Mouse (Mus musculus) cerebellum, adult 11 months (tissue): ENCODE measurements around the gene Naxd.
"Not testable (repeated sequence)": the region's sequence is repeated elsewhere in the genome, so short reads cannot be mapped to it uniquely, and the experiment has no call there.

ENCODE experiments used
- DNase-seq: peaks from one replicate; pipeline ENCODE4 v3.0.0; 2022

Gene Naxd

DNA sequence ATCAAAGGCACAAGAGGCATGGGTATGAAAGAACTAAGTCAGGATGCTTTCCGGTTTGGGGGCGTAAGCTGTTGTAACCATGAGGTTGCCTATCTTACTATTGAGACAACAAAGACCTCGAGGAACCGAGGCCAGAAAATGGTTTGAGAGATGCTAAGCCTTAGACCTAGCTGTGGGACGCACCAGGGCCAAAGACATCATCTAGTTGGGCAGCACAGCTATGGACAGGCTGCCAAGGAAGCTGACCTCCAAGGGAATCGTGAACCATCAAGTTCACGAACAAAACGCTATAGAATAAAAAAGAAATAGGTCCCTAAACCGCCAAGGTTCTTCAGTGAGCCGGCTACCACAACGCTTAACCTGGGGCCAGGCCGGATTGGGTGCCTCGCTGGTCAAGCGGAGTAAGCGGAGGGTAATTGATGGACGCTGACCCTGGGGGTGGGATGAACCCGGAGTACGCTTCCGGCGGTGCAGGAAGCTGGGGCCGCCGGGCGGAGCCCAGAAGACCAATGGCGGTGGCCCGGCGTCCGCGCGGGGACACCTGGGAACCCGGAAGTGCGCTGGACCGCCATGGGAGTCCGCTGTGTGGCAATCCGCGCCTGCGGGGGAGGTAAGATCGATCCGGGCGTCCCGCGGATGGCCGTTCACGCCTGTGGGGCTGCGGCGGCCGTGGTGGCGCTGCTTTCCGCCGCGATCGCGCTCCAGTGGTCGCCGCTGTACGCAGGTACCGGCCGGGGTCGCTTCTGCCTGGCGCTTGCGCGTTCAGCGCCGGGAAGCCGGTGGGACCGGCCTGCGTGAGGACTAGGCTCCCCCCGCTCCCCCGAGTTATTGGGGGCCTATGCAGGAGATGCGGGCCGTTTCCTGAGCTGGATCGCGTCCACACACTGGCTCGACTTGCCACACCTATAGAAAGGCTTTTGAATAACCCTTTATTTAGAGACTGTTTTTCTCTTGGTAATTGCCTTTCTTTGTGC is at the start of gene Naxd:
TSS of gene Naxd (plus strand) at position 490 of the 974 bp plus-strand sequence.
- peak; percentile 87 for DNase-seq

GRCm38 (mm10) chr8:11447910-11448570 is 49.3 kb upstream of the Naxd start:
- no peak for DNase-seq

DNA sequence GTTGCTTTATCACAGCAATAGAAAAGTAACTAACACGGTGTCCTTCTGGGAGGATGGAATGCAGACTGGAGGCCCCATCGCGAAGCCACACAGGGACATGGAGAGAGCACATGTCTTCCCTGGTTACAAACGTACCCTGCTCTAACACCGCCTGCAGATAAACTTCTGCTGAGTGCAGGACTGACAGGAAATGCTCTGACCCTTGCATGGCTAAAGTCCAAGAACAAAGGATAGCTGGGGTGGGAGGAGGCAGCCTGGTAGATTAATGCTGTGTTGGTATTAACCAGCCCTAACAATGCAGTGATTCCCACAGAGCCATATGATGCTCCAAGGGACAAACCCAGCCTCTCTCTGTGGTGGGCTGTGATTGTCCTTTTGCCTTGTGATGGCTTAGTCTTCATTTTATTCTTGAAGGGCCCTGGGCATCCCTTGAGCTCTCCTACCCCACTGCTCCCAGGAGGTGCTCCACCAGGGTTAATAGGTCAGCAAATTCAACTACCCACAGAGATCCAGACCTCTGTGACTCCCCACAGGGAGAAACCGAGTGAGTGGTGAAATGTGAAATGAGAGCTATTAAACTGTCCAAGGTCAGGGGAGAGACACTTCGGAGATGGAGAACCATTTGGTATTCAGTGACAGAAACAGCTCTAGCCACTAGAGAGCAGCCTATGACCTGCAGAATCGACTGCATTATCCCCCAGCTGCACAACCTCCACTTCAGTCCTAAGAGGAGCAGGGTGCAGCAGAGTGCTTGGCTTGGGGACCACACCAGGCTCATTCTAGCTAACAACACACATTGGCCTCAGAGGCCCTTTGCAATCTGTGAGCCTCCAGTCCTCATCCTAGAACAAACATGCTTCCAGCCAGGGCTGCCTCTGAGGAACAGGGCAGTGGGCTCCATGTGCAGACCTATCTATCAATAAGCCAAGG is 46.9 kb upstream of the Naxd start:
- no peak for DNase-seq

- DNase-seq, result no peak
These were observed 45.2 kb upstream of the Naxd start for GRCm38 (mm10) chr8:11452152-11452551.

DNA sequence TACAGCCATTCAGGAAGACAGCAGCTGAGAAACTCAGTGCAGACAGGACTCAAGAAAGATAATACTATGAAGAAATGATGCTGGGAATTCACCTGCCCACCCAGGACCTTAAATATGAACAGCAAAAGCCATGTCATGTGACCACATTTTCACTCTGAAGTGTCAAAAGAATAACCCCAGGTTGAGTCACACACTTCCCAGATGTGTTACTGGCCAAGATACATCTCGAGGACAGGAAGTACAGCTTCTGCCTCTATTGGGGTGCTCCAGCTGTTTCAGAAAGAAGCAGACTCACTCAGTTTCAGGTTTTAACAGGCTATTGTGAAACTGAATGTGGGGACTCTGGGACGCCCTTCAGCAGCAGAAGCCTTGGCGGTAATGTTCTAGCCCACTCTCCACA is 44.7 kb upstream of the Naxd start:
- DNase-seq, result no peak

DNA sequence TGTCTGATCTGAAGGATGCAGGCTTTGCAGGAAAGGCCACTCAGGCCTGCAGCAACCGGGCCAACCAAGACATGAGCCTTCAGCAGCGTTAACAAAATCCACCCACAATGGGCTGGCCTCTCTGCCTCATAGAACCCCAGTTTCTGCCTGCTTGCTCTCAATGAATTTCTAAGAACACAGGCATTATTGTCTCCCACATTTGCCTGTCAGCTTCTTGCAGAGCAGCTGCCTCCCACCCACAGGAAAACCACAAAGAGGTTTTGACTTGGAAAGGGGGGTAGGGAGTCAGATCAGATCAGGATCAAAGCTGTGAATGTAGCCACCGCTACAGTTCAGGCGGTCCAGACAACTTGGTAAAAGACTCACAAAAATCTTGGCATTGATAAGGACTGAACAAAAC is 44.3 kb upstream of the Naxd start:
- no peak for DNase-seq

GRCm38 (mm10) chr8:11454228-11454627 is 43.1 kb upstream of the Naxd start:
- DNase-seq, result no peak

DNA sequence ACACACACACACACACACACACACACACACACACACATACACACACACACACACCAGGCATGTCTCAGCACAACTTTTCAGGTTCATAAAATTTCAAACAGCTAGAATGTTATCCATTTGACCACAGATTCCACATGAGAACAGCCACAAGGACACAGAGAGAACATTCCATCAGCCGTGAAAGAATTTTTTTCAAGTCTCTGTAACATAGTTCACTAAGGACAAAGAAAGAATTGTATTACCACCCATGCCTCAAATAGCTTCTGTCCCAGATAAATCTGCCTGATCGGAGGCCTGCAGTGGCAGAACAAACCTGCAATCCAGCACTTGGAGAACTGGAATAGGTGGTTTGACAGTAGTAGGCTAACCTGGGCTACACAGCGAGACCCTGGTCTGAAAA is 40.0 kb upstream of the Naxd start:
- DNase-seq, result no peak

DNA sequence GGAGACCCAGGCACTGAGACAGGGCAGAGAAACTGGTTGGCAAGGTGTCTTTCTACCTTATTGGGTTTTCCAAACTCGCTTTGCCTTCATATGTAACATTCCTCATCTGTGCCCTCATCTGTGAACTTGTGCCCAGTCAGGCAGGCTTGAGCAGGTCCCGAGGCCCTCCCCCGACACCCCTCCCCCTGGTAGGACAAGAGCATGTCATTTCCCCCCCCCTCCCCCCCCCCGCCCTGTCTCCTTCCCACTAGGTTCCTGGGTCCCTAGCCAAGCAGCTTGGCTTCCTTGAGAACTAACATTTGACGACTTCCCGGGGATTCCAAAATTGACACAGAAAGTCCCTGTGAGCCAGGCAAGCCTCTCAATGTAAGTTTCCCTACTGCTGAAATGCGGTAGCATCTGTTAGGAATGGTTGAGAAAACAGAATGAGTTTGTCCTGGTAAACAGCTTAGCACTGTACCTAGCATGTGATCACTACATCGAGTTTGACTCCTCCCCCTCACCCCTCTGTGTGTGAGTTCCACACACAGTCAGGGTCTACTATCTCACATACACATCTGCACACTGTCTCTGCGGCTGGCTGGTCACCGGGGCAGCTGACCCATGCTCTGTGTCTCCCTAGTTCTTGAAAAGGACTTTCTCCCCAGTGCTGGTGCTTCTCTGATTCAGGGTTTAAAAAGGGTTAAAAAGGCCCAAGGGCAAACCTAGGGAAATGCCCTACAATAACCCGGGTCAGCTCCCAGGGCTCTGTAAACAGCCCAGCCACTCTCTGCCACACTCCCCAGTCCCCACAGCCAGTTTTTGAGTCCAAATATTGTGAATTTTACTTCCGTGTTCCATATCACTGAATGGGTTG is 39.1 kb upstream of the Naxd start:
- no peak for DNase-seq

- DNase-seq, result no peak
These were observed 38.3 kb upstream of the Naxd start for GRCm38 (mm10) chr8:11459016-11459415.

DNA sequence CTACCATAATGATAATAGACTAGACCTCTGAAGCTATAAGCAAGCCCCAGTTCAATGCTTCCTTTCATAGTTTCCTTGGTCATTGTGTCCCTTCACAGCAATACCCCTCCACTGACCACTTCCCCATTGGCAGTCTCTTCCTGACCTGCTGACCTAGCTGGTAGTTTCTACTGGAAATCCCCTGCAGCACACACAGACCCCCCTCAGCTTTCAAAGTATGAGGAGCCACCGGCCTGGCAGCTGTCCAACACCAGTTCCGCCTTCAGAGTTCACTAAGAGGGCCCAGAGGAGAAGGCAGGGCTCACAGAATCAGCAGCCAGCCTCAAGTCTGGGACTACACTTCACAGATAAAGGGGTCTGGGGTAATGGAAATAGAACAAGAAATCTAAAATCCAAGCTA is 36.4 kb upstream of the Naxd start:
- no peak for DNase-seq

DNA sequence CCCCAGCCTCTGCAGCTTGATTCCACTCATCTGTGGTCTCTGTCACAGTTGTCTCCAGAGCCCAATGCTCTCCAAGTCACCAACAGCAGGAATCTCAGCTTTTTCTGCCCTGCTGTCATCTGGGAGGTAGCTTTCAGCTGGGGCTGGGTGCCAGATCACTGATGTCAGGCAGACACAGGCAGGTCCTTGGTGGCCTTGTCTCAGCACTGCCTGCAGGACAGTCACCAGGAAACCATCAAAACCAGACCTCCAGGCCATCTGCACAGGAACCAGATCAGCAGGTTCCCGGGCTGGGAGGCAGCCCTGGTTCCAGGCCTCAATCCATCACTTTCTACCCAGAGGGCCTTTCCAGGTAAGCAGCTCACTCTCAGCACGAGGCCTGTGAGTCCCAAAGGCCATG is 35.5 kb upstream of the Naxd start:
- peak; percentile 42 for DNase-seq

- no peak for DNase-seq
These were observed 34.7 kb upstream of the Naxd start for GRCm38 (mm10) chr8:11462641-11463040.

DNA sequence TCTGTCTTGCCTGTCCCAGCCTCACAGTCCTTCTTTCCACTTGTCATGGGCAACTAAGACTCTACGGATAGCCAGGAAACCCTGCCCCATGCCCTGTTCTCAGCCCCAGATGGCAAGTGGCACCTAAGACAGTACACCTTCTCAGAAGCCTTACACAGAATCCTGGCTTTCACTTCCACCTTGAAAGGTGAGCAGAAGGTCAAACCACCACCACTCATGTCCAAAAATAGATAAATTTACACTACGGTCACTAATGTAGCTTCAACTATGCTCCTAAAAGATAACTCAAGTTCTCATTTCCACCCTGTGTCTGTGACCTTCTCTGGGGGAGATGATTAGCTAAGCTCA is 33.8 kb upstream of the Naxd start:
- DNase-seq, result no peak

- DNase-seq, result no peak
These were observed 33.2 kb upstream of the Naxd start for GRCm38 (mm10) chr8:11463889-11464706.

DNA sequence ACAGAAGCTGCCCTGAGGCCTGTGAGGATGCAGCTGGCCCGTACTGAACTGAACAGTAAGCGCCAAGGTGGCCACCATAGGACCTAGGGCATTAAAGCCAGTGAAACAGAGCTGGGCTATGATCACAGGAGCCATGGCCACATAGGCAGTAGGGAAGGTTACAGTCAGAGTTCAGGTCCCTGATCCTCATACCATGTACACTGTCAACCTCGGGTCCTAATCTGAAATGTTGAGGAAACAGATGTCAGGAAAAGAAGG is 32.7 kb upstream of the Naxd start:
- DNase-seq, result no peak

- no peak for DNase-seq
These were observed 31.7 kb upstream of the Naxd start for GRCm38 (mm10) chr8:11465619-11466018.

GRCm38 (mm10) chr8:11466528-11466927 is 30.8 kb upstream of the Naxd start:
- DNase-seq, result not testable (repeated sequence)

DNA sequence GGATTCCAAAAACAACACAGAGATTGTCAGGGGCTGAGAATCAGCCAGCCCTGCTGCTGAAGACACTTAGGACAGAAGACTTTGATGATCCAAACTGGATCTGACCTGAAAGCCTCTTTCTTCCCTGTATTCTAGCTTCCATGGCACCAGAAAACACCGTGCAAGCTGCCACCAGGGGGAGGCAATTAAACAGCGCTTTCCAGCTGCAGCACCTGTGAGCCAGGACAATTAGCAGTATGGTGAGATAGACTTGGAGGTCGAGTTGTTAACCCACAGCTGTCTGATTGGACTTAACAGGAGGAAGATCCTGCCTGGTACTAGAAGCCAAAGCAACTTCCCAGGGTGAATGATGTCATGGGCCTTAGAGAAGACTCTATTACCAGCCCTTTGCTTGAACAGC is 28.2 kb upstream of the Naxd start:
- no peak for DNase-seq

DNA sequence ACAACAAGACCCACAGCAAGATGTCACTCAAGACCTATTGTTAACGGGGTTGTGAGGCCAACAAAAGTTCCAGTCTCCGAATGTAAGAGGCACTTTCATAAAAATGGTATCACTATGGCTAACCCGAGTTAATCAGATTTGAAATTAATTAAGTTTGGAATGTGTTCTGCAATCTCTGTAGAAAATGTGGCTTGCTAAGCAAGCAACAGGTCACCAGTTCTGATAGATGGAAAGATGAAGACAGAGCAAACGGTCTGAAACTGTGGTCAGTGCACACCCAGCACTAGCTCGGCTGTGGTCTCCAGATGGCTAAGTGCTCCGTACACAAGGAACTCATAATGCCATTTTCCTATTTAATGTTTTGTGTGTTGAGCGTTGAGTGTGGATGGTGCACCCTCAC is 26.6 kb upstream of the Naxd start:
- DNase-seq, result no peak

DNA sequence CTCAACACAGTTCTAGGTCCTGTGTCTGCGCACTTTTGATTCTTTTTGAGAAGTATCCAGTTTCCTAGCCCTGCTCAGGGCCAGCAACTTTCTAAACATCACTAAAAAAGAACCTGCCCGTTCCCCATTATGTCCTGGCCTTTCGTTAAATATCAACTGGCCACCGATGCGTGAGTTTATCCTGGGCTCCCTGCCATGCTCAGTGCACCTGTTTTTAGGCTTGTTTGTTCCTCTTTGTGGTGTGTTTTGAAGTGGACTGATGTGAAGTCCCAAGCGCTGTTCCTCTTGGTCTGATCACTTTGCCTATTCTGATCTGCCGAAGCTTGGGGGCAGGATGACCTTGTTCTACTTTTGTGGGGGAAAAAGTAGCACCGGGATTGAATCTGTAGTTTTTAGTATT is 26.0 kb upstream of the Naxd start:
- no peak for DNase-seq

DNA sequence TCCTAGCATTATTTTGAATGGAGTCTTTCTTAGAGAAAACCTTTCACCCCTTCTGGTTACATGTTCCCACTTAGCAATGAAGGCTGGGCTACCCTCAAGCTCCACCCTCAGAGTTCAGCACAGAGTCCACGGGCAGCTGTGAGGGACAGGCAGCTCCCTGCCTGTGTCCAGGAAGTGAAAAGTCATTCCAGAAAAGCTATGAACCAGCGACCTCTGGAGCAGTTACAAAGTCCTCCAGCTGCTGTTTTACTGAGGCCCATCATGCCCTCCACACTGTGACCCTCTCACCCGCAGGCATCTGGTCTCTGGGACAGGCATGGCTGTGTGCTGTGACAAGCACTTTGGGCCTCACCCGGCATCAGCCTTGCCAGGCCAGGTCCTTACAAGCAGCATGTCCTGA is 24.2 kb upstream of the Naxd start:
- no peak for DNase-seq
